Comparison of ENCODE assay signal across 9 mouse cellular contexts in the genomic region with DNA sequence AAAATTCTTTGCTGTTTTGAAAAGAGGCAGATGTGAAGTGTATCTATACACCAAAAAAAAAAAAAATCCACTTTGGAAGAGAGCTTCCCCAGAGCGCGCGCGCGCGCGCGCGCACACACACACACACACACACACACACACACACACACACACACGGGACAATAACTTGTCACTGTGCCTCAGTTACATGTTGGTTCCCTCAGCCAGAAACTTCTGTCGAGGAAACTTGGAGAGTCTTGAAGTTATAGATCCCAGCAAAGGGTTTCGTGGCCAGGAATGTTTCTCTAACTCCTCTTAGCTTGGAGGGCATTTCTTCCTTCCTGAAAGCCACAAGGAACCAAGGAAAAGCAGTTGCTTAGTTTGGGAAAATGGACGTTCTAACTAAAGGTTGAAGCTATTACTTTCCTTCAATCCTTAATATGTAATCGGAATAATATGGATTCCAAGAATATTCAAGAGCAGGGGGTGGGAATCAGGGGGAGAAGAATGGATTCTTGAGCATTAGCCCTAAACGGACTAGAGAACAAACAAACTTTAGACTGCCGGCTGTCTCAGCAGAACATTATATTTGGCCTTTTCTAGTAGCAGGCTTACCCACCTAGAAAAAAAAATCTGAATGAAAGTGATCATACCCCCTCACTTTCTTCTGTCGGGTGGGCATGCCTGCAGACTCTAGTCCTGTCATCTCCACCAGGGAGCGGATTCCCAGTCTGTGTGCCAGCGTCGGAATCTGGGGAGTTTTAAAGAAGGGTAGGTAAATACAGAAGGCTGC. TPM values are rescaled to one million over a fixed set of nuclear protein-coding genes. Genes with fewer than 3 reads are reported as not detected.
DNase-seq lines count a peak whose midpoint lies in the region; ATAC-seq and TF ChIP-seq lines count a peak whose summit lies in the region.
"Had no signal": no experiment of that assay in that cellular context is flagged by ENCODE, and none has a peak within 500 bp of the region (broad histone marks: within the 10 kb centered on the region; RNA-seq: fewer than 3 reads in every experiment).

No protein-coding gene starts in this region.

- peak overlapping the region; percentile 22 for H3K4me3 ChIP-seq in liver, embryonic 11.5 days (ENCODE audit: low read depth, low read length)
- H3K4me3 ChIP-seq in stomach, postnatal 0 days (ENCODE audit: low read depth, low read length) = peak overlapping the region; percentile 96

- peak; percentile 45 for TF ChIP-seq CTCF in stomach, postnatal 0 days (IDR thresholded peaks at IDR 0.05; ENCODE audit: low read depth)

- peak; percentile 68 for DNase-seq in embryo, embryonic 10.5 days (ENCODE audit: low spot score)
- no peak for DNase-seq in embryo, embryonic 10 days (ENCODE audit: low spot score)
- DNase-seq in adipocyte (ENCODE audit: low spot score) = peak; percentile 64
- DNase-seq in heart, postnatal 4 days = peak; percentile 45
- DNase-seq in liver, embryonic 11.5 days (ENCODE audit: low spot score) = no peak
- no peak for DNase-seq in stomach, postnatal 0 days (ENCODE audit: low spot score)

- peak overlapping the region; percentile 86 for H3K4me2 ChIP-seq in liver, embryonic 11.5 days
- H3K4me2 ChIP-seq in stomach, postnatal 0 days (replicated peaks; ENCODE audit: low read depth) = peak overlapping the region; percentile 88

- H3K4me1 ChIP-seq in liver, embryonic 11.5 days (replicated peaks; ENCODE audit: control insufficient read depth, insufficient read depth, low read length) = peaks cover 10% of the 10 kb centered on the region
- 0 out of 2 replicates have a peak, but pooled peaks cover 4% of the 10 kb centered on the region for H3K4me1 ChIP-seq in stomach, postnatal 0 days (replicated peaks; ENCODE audit: control insufficient read depth, insufficient read depth)

- 1% methylated on average over 20 of the region's 20 CpGs for WGBS in liver, embryonic 11.5 days
- 1% methylated on average over 20 of the region's 20 CpGs for WGBS in stomach, postnatal 0 days

- H3K27ac ChIP-seq in liver, embryonic 11.5 days (ENCODE audit: low read depth, low read length) = no peak overlapping the region
- peak overlapping the region; percentile 96 for H3K27ac ChIP-seq in stomach, postnatal 0 days (replicated peaks)

- peaks cover 63% of the 10 kb centered on the region for H3K27me3 ChIP-seq in liver, embryonic 11.5 days (replicated peaks; ENCODE audit: control insufficient read depth, insufficient read depth, low read length)
- no peaks in the 10 kb centered on the region for H3K27me3 ChIP-seq in stomach, postnatal 0 days (ENCODE audit: control insufficient read depth, insufficient read depth, low read length)

- TF ChIP-seq EP300 in stomach, postnatal 0 days (optimal IDR thresholded peaks at IDR 0.05) = no peak

- ATAC-seq in liver, embryonic 11.5 days (replicated peaks; ENCODE audit: low FRiP score) = no peak
- no peak for ATAC-seq in stomach, postnatal 0 days (ENCODE audit: low FRiP score, low TSS enrichment)
- no peak for ATAC-seq in cerebellum, adult (ENCODE audit: insufficient number of reproducible peaks, low FRiP score, low TSS enrichment)
- no peak for ATAC-seq in granulocyte monocyte progenitor cell, adult 5-6 weeks (replicated peaks; ENCODE audit: poor library complexity, severe bottlenecking)

- no peak overlapping the region for H3K9ac ChIP-seq in liver, embryonic 11.5 days (ENCODE audit: low read depth, low read length)
- peak overlapping the region; percentile 99 for H3K9ac ChIP-seq in stomach, postnatal 0 days (ENCODE audit: low read length)

- no peaks in the 10 kb centered on the region for H3K36me3 ChIP-seq in liver, embryonic 11.5 days (ENCODE audit: control insufficient read depth, insufficient read depth, low read length)
- no peaks in the 10 kb centered on the region for H3K36me3 ChIP-seq in stomach, postnatal 0 days (ENCODE audit: control insufficient read depth, insufficient read depth, low read length)

- H3K9me3 ChIP-seq in liver, embryonic 11.5 days (ENCODE audit: control insufficient read depth, low read length) = no peaks in the 10 kb centered on the region
- no peaks in the 10 kb centered on the region for H3K9me3 ChIP-seq in stomach, postnatal 0 days (ENCODE audit: control insufficient read depth, low read length)

RNA-seq across cellular contexts. Expression of gene E130114P18Rik, which starts 2.2 kb away (rescaled TPM):
- total RNA-seq in heart, postnatal 4 days (2021) = not detected
- polyA plus RNA-seq in liver, embryonic 11.5 days (2014; fragmentation: Nextera tagmentation; extraction: Ambion mirVana) = 0.60 and 0.68 TPM in 2 replicates
- 1.2 and 1.9 TPM in 2 replicates for polyA plus RNA-seq in stomach, postnatal 0 days (2015; fragmentation: Nextera tagmentation; extraction: Ambion mirVana)
- total RNA-seq in granulocyte monocyte progenitor cell, adult 5-6 weeks (2014; fragmentation: Nextera tagmentation) = not detected in 2 replicates
- total RNA-seq in granulocyte monocyte progenitor cell, adult 5-6 weeks (2017) = not detected in 2 replicates
- total RNA-seq: common myeloid progenitor, adult 5-6 weeks had no signal

RNA-seq across cellular contexts. Expression of gene Nfia, which starts 3.1 kb away (rescaled TPM):
- total RNA-seq in heart, postnatal 4 days (2021) = 100 to 1,000 TPM; 206 to 217 TPM
- polyA plus RNA-seq in liver, embryonic 11.5 days (2014; fragmentation: Nextera tagmentation; extraction: Ambion mirVana) = 8.7 and 11.3 TPM in 2 replicates
- 24.7 and 26.0 TPM in 2 replicates for polyA plus RNA-seq in stomach, postnatal 0 days (2015; fragmentation: Nextera tagmentation; extraction: Ambion mirVana)
- 5.6 and 14.0 TPM in 2 replicates for total RNA-seq in granulocyte monocyte progenitor cell, adult 5-6 weeks (2014; fragmentation: Nextera tagmentation)
- total RNA-seq in granulocyte monocyte progenitor cell, adult 5-6 weeks (2017) = 2.6 and 3.5 TPM in 2 replicates

Comparison
In these comparisons a context has a peak if more than half of its experiments do, and no peak if none do; other contexts are left out.
1. DNase-seq: peak in embryo, embryonic 10.5 days (single experiment), adipocyte (single experiment) and heart, postnatal 4 days (single experiment); none in embryo, embryonic 10 days (single experiment), liver, embryonic 11.5 days (single experiment) and stomach, postnatal 0 days (single experiment).
2. RNA of gene Nfia, which starts 3.1 kb away (total RNA-seq): 206 to 217 TPM in heart, postnatal 4 days; 2.6 to 14.0 TPM in granulocyte monocyte progenitor cell, adult 5-6 weeks; every median in the first group is over 10 times any median in the second.